Comparison of ENCODE assay signal across 8 mouse cellular contexts in the genomic region with DNA sequence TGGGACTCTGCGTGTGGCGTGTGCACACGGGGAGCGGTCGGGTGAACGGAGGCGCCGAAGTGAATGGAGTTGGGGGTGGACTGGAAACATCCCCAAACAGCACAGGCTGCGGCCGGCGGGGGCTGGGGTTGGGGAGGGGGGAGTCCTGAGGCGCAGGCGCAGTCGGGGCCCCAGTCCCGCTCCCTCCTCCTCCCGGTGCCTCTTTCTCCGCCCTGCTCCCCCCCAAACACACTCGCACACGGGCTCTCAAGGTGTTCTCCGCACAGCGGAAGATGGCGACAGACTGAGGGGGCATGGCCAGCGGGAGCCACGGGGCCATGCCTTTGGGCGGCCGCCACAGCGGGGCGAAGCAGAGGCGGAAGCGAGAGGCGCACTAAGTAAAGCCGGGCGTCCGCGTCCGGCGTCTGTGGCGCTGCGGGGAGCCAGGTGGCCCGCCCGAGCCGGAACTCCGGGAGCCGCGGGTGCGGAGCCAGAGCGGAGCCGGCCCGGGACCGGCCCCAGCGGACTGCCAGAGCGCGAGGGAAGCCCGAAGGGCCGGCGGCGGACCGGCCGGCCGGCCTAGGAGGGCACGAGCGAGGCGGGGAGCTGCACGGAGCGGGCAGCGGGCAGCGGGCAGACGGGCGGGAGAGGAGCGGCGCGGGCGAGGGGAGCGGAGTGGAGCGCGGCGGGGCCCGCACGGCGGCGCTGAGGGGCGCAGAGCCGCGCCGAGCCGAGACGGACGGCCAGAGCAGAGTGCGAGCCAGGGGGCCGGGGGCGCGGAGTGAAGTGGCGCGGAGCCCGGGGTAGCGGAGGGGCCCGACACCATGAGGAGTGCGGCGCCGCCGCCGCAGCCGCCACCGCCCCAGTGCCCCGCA. TPM values are rescaled to one million over a fixed set of nuclear protein-coding genes. Genes with fewer than 3 reads are reported as not detected.
A peak's percentile ranks its signal among the peaks of the same experiment; 100 is the strongest.
DNase-seq lines count a peak whose midpoint lies in the region; ATAC-seq and TF ChIP-seq lines count a peak whose summit lies in the region.

No protein-coding gene starts in this region.

- TF ChIP-seq POLR2A in olfactory bulb, adult 2 months (IDR thresholded peaks at IDR 0.05; ENCODE audit: insufficient read depth, low read depth, low read length), result no peak

- 24% methylated on average over 59 of the region's 105 CpGs for WGBS in forebrain, embryonic 13.5 days
- WGBS in kidney, embryonic 14.5 days, result 29% methylated on average over 76 of the region's 105 CpGs
- 17% methylated on average over 76 of the region's 105 CpGs for WGBS in limb, embryonic 15.5 days
- WGBS in olfactory bulb, adult 2 months, result 40% methylated on average over 102 of the region's 105 CpGs

- H3K4me2 ChIP-seq in forebrain, embryonic 13.5 days, result peak overlapping the region; percentile 64
- peak overlapping the region; percentile 64 for H3K4me2 ChIP-seq in kidney, embryonic 14.5 days (replicated peaks; ENCODE audit: low read depth, low read length)
- H3K4me2 ChIP-seq in limb, embryonic 15.5 days, result peak overlapping the region; percentile 80

- peak overlapping the region; percentile 58 for H3K4me3 ChIP-seq in forebrain, embryonic 13.5 days
- H3K4me3 ChIP-seq in kidney, embryonic 14.5 days (ENCODE audit: low read length), result peak overlapping the region; percentile 44
- H3K4me3 ChIP-seq in limb, embryonic 15.5 days, result peak overlapping the region; percentile 51
- H3K4me3 ChIP-seq in olfactory bulb, adult 2 months (ENCODE audit: insufficient read depth, low read depth, low read length), result peak overlapping the region; percentile 93

- peak; percentile 74 for ATAC-seq in frontal cortex, adult (ENCODE audit: low TSS enrichment)
- ATAC-seq in forebrain, embryonic 13.5 days, result peak; percentile 86
- ATAC-seq in kidney, embryonic 14.5 days (ENCODE audit: low FRiP score, low TSS enrichment), result peak; percentile 67
- 0 out of 2 replicates have a peak, but pooled peaks have one; percentile 58 for ATAC-seq in limb, embryonic 15.5 days (ENCODE audit: insufficient number of reproducible peaks, low FRiP score, low TSS enrichment, low read depth)

- H3K27ac ChIP-seq in forebrain, embryonic 13.5 days, result peak overlapping the region; percentile 77
- H3K27ac ChIP-seq in kidney, embryonic 14.5 days (ENCODE audit: low read depth, low read length), result no peak overlapping the region
- H3K27ac ChIP-seq in limb, embryonic 15.5 days, result no peak overlapping the region
- H3K27ac ChIP-seq in olfactory bulb, adult 2 months (ENCODE audit: insufficient read depth, low read depth, low read length), result 0 out of 2 replicates have a peak overlapping the region, but pooled peaks have one; percentile 89

- peaks cover 3% of the 10 kb centered on the region; the same call in 1 of the 2 replicates for H3K27me3 ChIP-seq in forebrain, embryonic 13.5 days
- H3K27me3 ChIP-seq in kidney, embryonic 14.5 days (ENCODE audit: control insufficient read depth, insufficient read depth, low read length), result peaks cover 28% of the 10 kb centered on the region
- peaks cover 64% of the 10 kb centered on the region for H3K27me3 ChIP-seq in limb, embryonic 15.5 days

- peak overlapping the region; percentile 74 for H3K9ac ChIP-seq in forebrain, embryonic 13.5 days
- peak overlapping the region; percentile 23; the same call in 1 of the 2 replicates for H3K9ac ChIP-seq in kidney, embryonic 14.5 days (ENCODE audit: low read depth, low read length)
- no peak overlapping the region for H3K9ac ChIP-seq in limb, embryonic 15.5 days

- H3K9me3 ChIP-seq in forebrain, embryonic 13.5 days (replicated peaks), result peaks cover 4% of the 10 kb centered on the region; the same call in 1 of the 2 replicates
- no peaks in the 10 kb centered on the region for H3K9me3 ChIP-seq in kidney, embryonic 14.5 days (ENCODE audit: control insufficient read depth, low read length)
- no peaks in the 10 kb centered on the region for H3K9me3 ChIP-seq in limb, embryonic 15.5 days

- H3K36me3 ChIP-seq in forebrain, embryonic 13.5 days (ENCODE audit: poor library complexity, severe bottlenecking), result no peaks in the 10 kb centered on the region
- no peaks in the 10 kb centered on the region for H3K36me3 ChIP-seq in kidney, embryonic 14.5 days (ENCODE audit: control insufficient read depth, insufficient read depth, low read length)
- H3K36me3 ChIP-seq in limb, embryonic 15.5 days, result no peaks in the 10 kb centered on the region

- 0 out of 2 replicates have a peak, but pooled peaks cover 4% of the 10 kb centered on the region for H3K4me1 ChIP-seq in forebrain, embryonic 13.5 days
- H3K4me1 ChIP-seq in kidney, embryonic 14.5 days (ENCODE audit: control insufficient read depth, insufficient read depth, low read length), result no peaks in the 10 kb centered on the region
- peaks cover 7% of the 10 kb centered on the region for H3K4me1 ChIP-seq in limb, embryonic 15.5 days
- peaks cover 3% of the 10 kb centered on the region; the same call in 1 of the 2 replicates for H3K4me1 ChIP-seq in olfactory bulb, adult 2 months (ENCODE audit: control insufficient read depth, insufficient read depth, low read length)

- TF ChIP-seq CTCF in olfactory bulb, adult 2 months (IDR thresholded peaks at IDR 0.05; ENCODE audit: insufficient read depth, low read depth, low read length), result no peak

- no peak for DNase-seq in frontal cortex, postnatal 25 days (ENCODE audit: low spot score in 2 of 2)
- peak; percentile 87 for DNase-seq in brain, adult 2 months (ENCODE audit: low read depth, low spot score)
- DNase-seq in thymus, postnatal 36 days, result no peak

RNA-seq across cellular contexts. Expression of gene Tmem28, which starts 0.7 kb away (rescaled TPM):
- polyA plus RNA-seq in forebrain, embryonic 13.5 days (2015; fragmentation: Nextera tagmentation; extraction: Ambion mirVana), result 1.1 TPM in 2 replicates
- not detected in 2 replicates for polyA plus RNA-seq in kidney, embryonic 14.5 days (2014; fragmentation: Nextera tagmentation; extraction: Ambion mirVana)
- polyA plus RNA-seq in limb, embryonic 15.5 days (2015; fragmentation: Nextera tagmentation; extraction: Ambion mirVana), result 0.19 and 0.36 TPM in 2 replicates
- not detected in 2 replicates for polyA plus RNA-seq in olfactory bulb, adult 2 months (2012; ENCODE audit: insufficient read depth, insufficient read length, low replicate concordance, missing spikeins)

Comparison
In these comparisons a context has a peak if more than half of its experiments do, and no peak if none do; other contexts are left out.
1. H3K27ac ChIP-seq: peak in forebrain, embryonic 13.5 days (single experiment) and olfactory bulb, adult 2 months (single experiment); none in kidney, embryonic 14.5 days (single experiment) and limb, embryonic 15.5 days (single experiment).
2. Peak in every context shown above with its lines, with median percentiles within 50 percentile points of each other: ATAC-seq, H3K4me2 ChIP-seq and H3K4me3 ChIP-seq.